Mouse (Mus musculus) lung, embryonic 14.5 days (tissue): ENCODE data around the gene Hexim1. TPM values are rescaled to one million over a fixed set of nuclear protein-coding genes. Genes with fewer than 3 reads are reported as not detected.

Source experiments
- ATAC-seq: fragments of 200-750 bp; cut with Nextera tagmentation; 2 replicates; pipeline ENCODE4 v1.8.0; 2017; ENCODE audit warnings: mild to moderate bottlenecking, moderate TSS enrichment, moderate library complexity; ENCODE audit not compliant: insufficient read depth
- DNase-seq: peaks from one replicate; pipeline ENCODE4 v3.0.0-alpha.2; 2015
- H3K27ac ChIP-seq: fragments of 300-500 bp; sonication (generic); 2 replicates; pipeline ENCODE4 v1.5.1; 2014; ENCODE audit warnings: low read depth, mild to moderate bottlenecking, moderate library complexity
- H3K27me3 ChIP-seq: fragments of 300-500 bp; sonication (generic); 2 replicates; pipeline ENCODE4 v1.6.1; 2014; ENCODE audit warnings: low read length, control low read depth; ENCODE audit not compliant: insufficient read depth
- H3K36me3 ChIP-seq: fragments of 300-500 bp; sonication (generic); 2 replicates; pipeline ENCODE4 v1.6.1; 2014; ENCODE audit warnings: control low read depth; ENCODE audit not compliant: insufficient read depth
- H3K4me1 ChIP-seq: fragments of 300-500 bp; sonication (generic); 2 replicates; pipeline ENCODE4 v1.6.1; 2014; ENCODE audit warnings: antibody characterized with exemption, control low read depth; ENCODE audit not compliant: insufficient read depth
- H3K4me2 ChIP-seq: fragments of 300-500 bp; sonication (generic); 2 replicates; pipeline ENCODE4 v1.6.1; 2014; ENCODE audit warnings: mild to moderate bottlenecking
- H3K4me3 ChIP-seq: fragments of 300-500 bp; sonication (generic); 2 replicates; pipeline ENCODE4 v1.5.1; 2014; ENCODE audit warnings: low read depth, low read length
- H3K9ac ChIP-seq: fragments of 300-500 bp; sonication (generic); 2 replicates; pipeline ENCODE4 v1.6.1; 2014
- H3K9me3 ChIP-seq: fragments of 300-500 bp; sonication (generic); 2 replicates; pipeline ENCODE4 v1.6.1; 2016; ENCODE audit warnings: low read depth, low read length, control low read depth
- CTCF ChIP-seq: IDR thresholded peaks from 2 replicates; pipeline ENCODE4 v1.5.1; 2016; ENCODE audit warnings: antibody characterized with exemption, low read depth
- WGBS: fragments of 180-500 bp; shearing (Covaris S2); extraction: QIAGEN DNeasy Blood & Tissue Kit; methylation state at CpG from one replicate; pipeline ENCODE4 v1.1.7; 2014; 5-methylcytosine and 5-hydroxymethylcytosine counted together
- polyA plus RNA-seq: library from polyadenylated mRNA; unstranded; fragments of >200 nt; fragmentation: Nextera tagmentation; extraction: Ambion mirVana; gene quantifications from 2 replicates; pipeline ENCODE4 v1.2.1, GENCODE M21; 2014

The Hexim1 gene
- polyA plus RNA-seq, 1 experiment from 2014 or later: 5.3 TPM

DNA sequence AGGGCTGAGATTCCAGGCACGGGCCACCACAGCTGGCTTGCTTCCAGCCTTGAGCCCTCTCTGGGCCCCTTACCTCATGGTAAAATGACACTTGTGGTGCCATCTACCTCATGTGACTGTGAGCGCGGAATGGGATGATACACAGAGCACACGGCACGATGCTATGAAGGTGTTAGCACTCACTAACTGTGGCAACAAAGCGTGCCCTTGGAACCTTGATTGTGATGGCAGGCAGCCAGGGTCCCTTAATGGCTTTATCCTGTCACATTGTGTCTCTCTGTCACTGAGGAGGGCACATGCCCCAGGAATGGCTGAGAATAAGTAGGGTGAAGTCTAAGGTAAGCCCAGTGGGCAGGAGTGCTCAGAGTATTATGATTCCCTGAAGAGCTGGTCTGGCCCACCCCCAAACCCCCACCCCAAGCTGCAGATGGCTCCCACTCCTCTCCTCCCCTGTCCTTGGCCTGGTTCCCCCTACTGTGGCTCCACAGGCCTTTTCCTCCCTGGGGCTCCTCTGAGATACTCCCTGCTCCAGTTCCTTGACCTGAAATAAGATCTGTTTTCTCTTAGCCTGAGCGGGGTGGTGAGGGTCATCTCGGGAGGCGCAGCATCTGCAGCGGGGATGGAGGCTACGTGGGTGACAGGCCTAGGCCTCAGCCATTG, 17.4 kb upstream of the Hexim1 start:
- ATAC-seq (no peak), DNase-seq (no peak)
- H3K27me3 ChIP-seq: peaks cover 13% of the 10 kb centered on the region
- peaks cover 19% of the 10 kb centered on the region for H3K4me1 ChIP-seq
- no peak overlapping the region for H3K4me2 ChIP-seq
- TF ChIP-seq CTCF: no peak
- no peak overlapping the region for H3K27ac ChIP-seq
- no peaks in the 10 kb centered on the region for H3K36me3 ChIP-seq
- no peak overlapping the region for H3K4me3 ChIP-seq
- no peak overlapping the region for H3K9ac ChIP-seq
- H3K9me3 ChIP-seq: no peaks in the 10 kb centered on the region
- WGBS: 63% methylated on average over 11 of the region's 11 CpGs

DNA sequence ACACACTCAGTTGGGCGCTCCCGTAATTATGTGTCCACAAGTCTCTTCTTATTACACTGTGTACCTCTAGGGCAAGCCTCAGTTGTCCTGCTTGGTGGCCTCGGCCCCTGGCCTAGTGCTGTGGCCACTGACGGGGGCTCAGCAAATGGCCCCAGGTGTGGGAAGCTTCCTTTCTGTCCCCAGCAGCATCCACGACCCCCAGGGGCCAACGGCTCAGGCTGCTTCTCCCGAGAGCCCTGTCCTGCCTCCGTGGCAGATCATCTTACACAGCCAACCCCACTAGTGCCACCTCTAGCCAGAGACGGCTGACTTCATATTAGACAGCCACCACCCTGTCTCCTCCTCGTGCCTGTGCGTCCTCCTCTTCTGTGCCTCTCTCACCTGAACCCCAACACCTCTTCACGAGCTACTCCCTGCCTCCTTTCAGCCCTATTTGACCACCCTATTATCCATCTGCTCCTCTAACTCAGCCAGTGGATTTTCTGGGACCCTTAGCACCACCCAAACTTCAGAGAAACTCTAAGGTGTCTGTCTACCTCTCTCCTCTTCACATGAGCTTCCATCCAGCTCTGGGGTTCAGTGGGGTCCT, 16.6 kb upstream of the Hexim1 start:
- H3K9me3 ChIP-seq: no peaks in the 10 kb centered on the region
- DNase-seq (no peak), ATAC-seq (no peak)
- no peak overlapping the region for H3K4me2 ChIP-seq
- no peak overlapping the region for H3K27ac ChIP-seq
- TF ChIP-seq CTCF: no peak
- no peaks in the 10 kb centered on the region for H3K36me3 ChIP-seq
- 56% methylated on average over 12 of the region's 12 CpGs for WGBS
- H3K4me1 ChIP-seq: peaks cover 19% of the 10 kb centered on the region
- H3K4me3 ChIP-seq: no peak overlapping the region
- H3K27me3 ChIP-seq: peaks cover 13% of the 10 kb centered on the region
- H3K9ac ChIP-seq: no peak overlapping the region

DNA sequence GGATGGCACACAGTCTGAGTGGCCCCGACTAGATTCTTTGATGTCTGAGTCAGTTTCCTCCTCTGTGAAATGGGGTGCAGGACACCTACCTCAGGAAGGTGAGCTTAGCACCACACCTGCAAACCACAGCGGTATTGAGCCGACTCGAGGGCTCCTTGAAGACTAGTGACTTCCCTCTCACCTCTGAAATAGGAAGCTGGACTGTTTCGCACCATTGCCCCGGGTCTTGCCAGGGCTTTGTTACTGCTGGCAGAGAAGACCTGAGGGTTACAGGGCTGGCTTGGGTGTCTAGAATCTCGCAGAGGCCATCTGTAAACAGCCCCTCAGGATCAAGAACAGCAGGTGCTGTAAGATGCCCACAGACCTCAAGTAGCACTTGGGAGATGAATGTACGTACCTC, 15.7 kb upstream of the Hexim1 start:
- Histone ChIP-seq H3K4me1 (peaks cover 19% of the 10 kb centered on the region), H3K9me3 (no peaks in the 10 kb centered on the region), H3K4me3 (no peak overlapping the region), H3K9ac (no peak overlapping the region), H3K27ac (no peak overlapping the region), H3K36me3 (no peaks in the 10 kb centered on the region), H3K4me2 (no peak overlapping the region; the same call in 1 of the 2 replicates), H3K27me3 (peaks cover 13% of the 10 kb centered on the region)
- 61% methylated on average over 8 of the region's 8 CpGs for WGBS
- DNase-seq (no peak), ATAC-seq (no peak)
- TF ChIP-seq CTCF: no peak

DNA sequence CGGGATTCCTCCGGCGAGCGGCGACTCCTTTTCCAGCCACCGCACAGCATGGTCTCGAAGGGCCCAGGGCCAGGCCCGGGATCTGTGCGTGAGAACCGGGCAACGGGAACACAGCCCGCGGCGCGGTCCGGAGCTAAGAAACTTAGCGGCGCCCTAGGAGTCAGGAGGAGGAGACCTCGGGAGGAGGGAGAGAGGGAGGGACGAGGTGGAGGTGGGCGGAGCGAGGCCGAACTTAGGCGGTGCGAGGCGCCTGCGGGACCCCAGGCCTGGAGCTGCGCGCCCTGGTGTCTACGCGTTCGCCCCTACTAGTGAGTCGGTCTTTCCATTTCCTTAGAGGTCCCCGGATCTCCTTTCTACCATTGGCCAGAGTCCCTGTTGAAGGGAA, 14.6 kb upstream of the Hexim1 start, which contains the start of the genes Plcd3 and Acbd4:
Gene Plcd3 (minus strand): TSS at position 178 of the 385 bp plus-strand sequence.
Gene Acbd4 (plus strand): TSS at position 202 of the 385 bp plus-strand sequence.
- ATAC-seq: peak; percentile 36; the same call in 1 of the 2 replicates
- H3K27me3 ChIP-seq: peaks cover 13% of the 10 kb centered on the region
- WGBS: 1% methylated on average over 34 of the region's 34 CpGs

DNA sequence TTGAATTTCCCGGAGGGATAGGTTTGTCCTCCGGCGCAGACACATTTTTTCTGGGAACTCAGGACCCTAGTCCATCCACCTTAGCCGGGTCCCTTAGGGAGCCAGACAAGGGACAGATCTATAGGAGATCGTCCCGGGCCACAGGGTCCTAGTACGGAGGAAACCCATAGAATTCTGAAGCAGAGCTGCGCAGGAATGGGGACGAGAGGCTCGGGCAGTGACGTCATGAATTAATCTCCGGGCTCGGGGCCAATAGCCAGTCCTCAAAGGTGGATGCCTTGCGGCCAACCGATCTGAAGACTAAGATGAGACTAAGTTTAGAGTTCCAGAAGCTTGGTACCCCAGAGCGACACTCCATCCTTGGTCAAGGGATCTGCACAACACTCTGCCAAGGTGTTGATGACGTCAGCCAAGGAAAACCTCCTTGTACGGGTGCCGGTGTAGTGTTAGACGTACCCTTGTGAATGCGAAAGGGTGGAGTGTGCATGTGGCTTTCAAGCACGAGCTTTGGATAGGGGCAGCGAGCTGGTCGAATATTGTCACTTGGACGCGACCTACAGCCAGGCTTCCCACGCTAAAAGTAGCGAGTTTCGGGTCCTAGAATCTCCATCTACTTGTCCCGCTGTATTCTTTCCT, 14.0 kb upstream of the Hexim1 start:
- Histone ChIP-seq H3K4me2 (peak overlapping the region; percentile 75), H3K9ac (peak overlapping the region; percentile 56), H3K4me1 (peaks cover 18% of the 10 kb centered on the region), H3K4me3 (peak overlapping the region; percentile 52), H3K27me3 (peaks cover 13% of the 10 kb centered on the region), H3K36me3 (no peaks in the 10 kb centered on the region), H3K9me3 (no peaks in the 10 kb centered on the region), H3K27ac (no peak overlapping the region)
- 0 out of 2 replicates have a peak, but pooled peaks have one; percentile 13 for ATAC-seq
- DNase-seq: peak; percentile 69
- TF ChIP-seq CTCF: no peak
- WGBS: 3% methylated on average over 30 of the region's 30 CpGs

More for the DNA sequence above, 14.6 kb upstream of the Hexim1 start, which contains the start of the genes Plcd3 and Acbd4:
- Histone ChIP-seq H3K4me1 (peaks cover 19% of the 10 kb centered on the region), H3K36me3 (no peaks in the 10 kb centered on the region), H3K4me2 (peak within 1 kb of the TSS; percentile 75), H3K27ac (no peak within 1 kb of the TSS), H3K9me3 (no peaks in the 10 kb centered on the region), H3K4me3 (peak within 1 kb of the TSS; percentile 52), H3K9ac (peak within 1 kb of the TSS; percentile 56)
- TF ChIP-seq CTCF: no peak
- peak; percentile 86 for DNase-seq

DNA sequence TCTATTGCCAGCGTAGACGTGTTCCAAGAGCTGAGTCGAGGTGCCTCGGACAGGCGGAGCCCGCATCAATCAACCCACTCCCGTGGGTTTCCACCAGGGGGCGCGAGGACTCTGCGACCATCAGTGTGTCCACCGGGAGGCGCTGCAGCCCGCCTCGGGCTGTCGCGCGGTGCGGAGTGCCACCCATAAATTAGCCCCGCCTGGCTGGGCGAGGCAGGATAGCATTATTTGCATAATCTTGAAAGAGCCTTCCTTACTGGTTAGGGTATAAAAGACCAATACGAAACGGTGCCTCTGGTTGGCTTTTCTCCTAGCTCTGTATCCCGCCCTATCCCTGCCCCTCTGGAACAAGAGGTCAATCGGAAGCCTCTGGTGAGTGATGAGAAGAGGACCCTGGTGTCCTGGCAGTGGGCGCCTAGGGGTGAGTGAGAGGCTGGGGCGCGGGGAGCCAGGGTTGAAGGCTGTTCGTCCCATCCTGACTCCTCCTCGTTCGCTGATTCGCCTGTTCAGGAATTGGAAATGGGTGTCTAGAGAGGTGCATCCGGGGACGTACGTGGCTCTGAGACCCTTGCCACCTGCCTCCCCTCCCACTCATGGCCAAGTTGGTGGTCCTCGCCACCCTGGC, 13.2 kb upstream of the Hexim1 start:
- peaks cover 12% of the 10 kb centered on the region; the same call in 1 of the 2 replicates for H3K4me1 ChIP-seq
- no peaks in the 10 kb centered on the region for H3K9me3 ChIP-seq
- peak; percentile 100 for TF ChIP-seq CTCF
- peak overlapping the region; percentile 52 for H3K9ac ChIP-seq
- peaks cover 13% of the 10 kb centered on the region for H3K27me3 ChIP-seq
- no peaks in the 10 kb centered on the region for H3K36me3 ChIP-seq
- peak overlapping the region; percentile 30; the same call in 1 of the 2 replicates for H3K27ac ChIP-seq
- DNase-seq: peak; percentile 98
- WGBS: under 1% methylated on average over 35 of the region's 35 CpGs
- ATAC-seq: peak; percentile 92
- H3K4me3 ChIP-seq: peak overlapping the region; percentile 52
- peak overlapping the region; percentile 75 for H3K4me2 ChIP-seq
